Mouse (Mus musculus) ES-E14 (cell line): ENCODE measurements around the gene Arfgap2.

ENCODE experiments used
- CHD2 ChIP-seq: IDR thresholded peaks from 2 replicates; pipeline ENCODE4 v1.6.1; 2014; ENCODE audit warnings: mild to moderate bottlenecking, low read depth, low read length, inconsistent platforms
- HCFC1 ChIP-seq: IDR thresholded peaks from 2 replicates; pipeline ENCODE4 v1.6.1; 2012; ENCODE audit warnings: low read length, inconsistent platforms, borderline replicate concordance; ENCODE audit not compliant: insufficient read depth
- MAFK ChIP-seq: IDR thresholded peaks from 2 replicates; pipeline ENCODE4 v1.6.1; 2014; ENCODE audit warnings: mild to moderate bottlenecking, low read depth, low read length, inconsistent platforms; ENCODE audit not compliant: insufficient read depth
- ZC3H11A ChIP-seq: IDR thresholded peaks from 2 replicates; pipeline ENCODE4 v1.6.1; 2012; ENCODE audit warnings: low read depth, mild to moderate bottlenecking, inconsistent platforms, low read length, borderline replicate concordance
- ZNF384 ChIP-seq: IDR thresholded peaks from 2 replicates; pipeline ENCODE4 v1.6.1; 2012; ENCODE audit warnings: low read depth, low read length, inconsistent platforms

- TF ChIP-seq CHD2 (no peak), ZNF384 (no peak), HCFC1 (no peak), ZC3H11A (no peak), MAFK (no peak)
Measured at GRCm38 (mm10) chr2:91217032-91217431, 47.7 kb upstream of the Arfgap2 start.
